In the genomic region with DNA sequence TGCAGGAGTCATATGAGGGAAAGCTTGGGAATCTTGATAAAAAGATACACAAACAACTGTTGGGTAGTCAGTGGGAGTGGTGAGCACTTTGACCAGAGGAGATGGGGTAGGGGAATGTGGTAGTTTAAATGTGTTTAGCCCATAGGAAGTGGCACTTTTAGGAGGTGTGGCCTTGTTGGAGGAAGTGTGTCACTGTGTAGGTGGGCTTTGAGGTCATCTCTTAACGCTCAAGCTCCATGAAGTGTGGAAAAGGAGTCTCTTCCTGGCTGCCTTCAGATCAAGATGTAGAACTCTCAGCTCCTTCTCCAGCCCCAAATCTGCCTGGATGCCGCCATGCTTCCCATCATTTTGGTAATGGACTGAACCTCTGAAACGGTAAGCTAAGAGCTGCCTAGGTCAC, we compare ENCODE assay signal across 11 mouse cellular contexts. TPM values are rescaled to one million over a fixed set of nuclear protein-coding genes. Genes with fewer than 3 reads are reported as not detected.
DNase-seq lines count a peak whose midpoint lies in the region; ATAC-seq and TF ChIP-seq lines count a peak whose summit lies in the region.
"Had no signal": no experiment of that assay in that cellular context is flagged by ENCODE, and none has a peak within 500 bp of the region (broad histone marks: within the 10 kb centered on the region; RNA-seq: fewer than 3 reads in every experiment).

Gene Lamb3, plus strand, starts transcription at position 197 of the 400 bp plus-strand sequence.

- in situ Hi-C loops in CH12.LX (cut with MboI; ENCODE audit: low pct_ligation_motif_present, low pct_unique_long_range_greater_than_20kb, low sequenced_read_pairs): loop anchor here (5.0 to 10.0 kb wide), 3 partner anchors 45 to 203 kb away; no protein-coding TSS in a partner anchor

- ATAC-seq in liver, postnatal 0 days: no peak
- no peak for ATAC-seq in liver, embryonic 12.5 days
- peak; percentile 45 for ATAC-seq in megakaryocyte progenitor cell, adult 5-6 weeks (replicated peaks; ENCODE audit: poor library complexity)
- no peak for ATAC-seq in megakaryocyte-erythroid progenitor cell, adult 5-6 weeks (replicated peaks; ENCODE audit: low FRiP score, low TSS enrichment, poor library complexity, severe bottlenecking)
- ATAC-seq: forebrain, postnatal 0 days had no signal

- H3K27ac ChIP-seq in liver, postnatal 0 days (ENCODE audit: low read depth): 0 out of 2 replicates have a peak within 1 kb of the TSS, but pooled peaks have one; percentile 18
- no peak within 1 kb of the TSS for H3K27ac ChIP-seq in liver, embryonic 12.5 days
- peak within 1 kb of the TSS; percentile 54 for H3K27ac ChIP-seq in CH12.LX (ENCODE audit: insufficient read depth, low read depth)
- H3K27ac ChIP-seq in layer of hippocampus, adult 2 months: no peak within 1 kb of the TSS
- H3K27ac ChIP-seq: limb, embryonic 15.5 days; midbrain, embryonic 10.5 days had no signal

- 74% methylated on average over 3 of the region's 3 CpGs for WGBS in liver, postnatal 0 days (ENCODE audit: insufficient replicate concordance)
- 62% methylated on average over 3 of the region's 3 CpGs for WGBS in liver, embryonic 12.5 days (ENCODE audit: insufficient replicate concordance)

- no peaks in the 10 kb centered on the region for H3K27me3 ChIP-seq in liver, postnatal 0 days (ENCODE audit: insufficient read depth, low read length)
- no peaks in the 10 kb centered on the region for H3K27me3 ChIP-seq in liver, embryonic 12.5 days (replicated peaks)
- no peaks in the 10 kb centered on the region for H3K27me3 ChIP-seq in CH12.LX (replicated peaks)
- H3K27me3 ChIP-seq: limb, embryonic 15.5 days had no signal

- no peak for TF ChIP-seq CTCF in liver, postnatal 0 days (IDR thresholded peaks at IDR 0.05; ENCODE audit: low read depth)
- no peak for TF ChIP-seq CTCF in CH12.LX (conservative IDR thresholded peaks at IDR 0.05 in 1 of 2, IDR thresholded peaks at IDR 0.05 in 1 of 2; ENCODE audit: low read depth in 2 of 2, low read length in 2 of 2)
- no peak for TF ChIP-seq CTCF in layer of hippocampus, adult 2 months (conservative IDR thresholded peaks at IDR 0.05)

- H3K79me2 ChIP-seq in CH12.LX (replicated peaks; ENCODE audit: control insufficient read depth, extremely low read depth, insufficient read depth, poor library complexity, severe bottlenecking): peaks cover 7% of the 10 kb centered on the region

- no peaks in the 10 kb centered on the region for H3K36me3 ChIP-seq in liver, postnatal 0 days (replicated peaks; ENCODE audit: insufficient read depth, low read length)
- no peaks in the 10 kb centered on the region for H3K36me3 ChIP-seq in liver, embryonic 12.5 days
- H3K36me3 ChIP-seq in CH12.LX (replicated peaks in 1 of 2; ENCODE audit: control insufficient read depth in 1 of 2, insufficient read depth in 1 of 2, low read length in 1 of 2): peaks cover 10 to 25% of the 10 kb centered on the region in 2 experiments
- H3K36me3 ChIP-seq: limb, embryonic 15.5 days; midbrain, embryonic 10.5 days had no signal

- peak; percentile 75 for TF ChIP-seq POLR2A in CH12.LX (IDR thresholded peaks at IDR 0.05; ENCODE audit: low read depth, low read length)

- dilution Hi-C loops in CH12.LX (cut with MboI; ENCODE audit: extremely low pct_ligation_motif_present, extremely low pct_unique_long_range_greater_than_20kb, low sequenced_read_pairs): no loop called here

- H3K9me3 ChIP-seq in liver, postnatal 0 days (ENCODE audit: low read length): no peaks in the 10 kb centered on the region
- no peaks in the 10 kb centered on the region for H3K9me3 ChIP-seq in liver, embryonic 12.5 days (replicated peaks)
- H3K9me3 ChIP-seq in CH12.LX (replicated peaks; ENCODE audit: low read length): peaks cover 5% of the 10 kb centered on the region
- H3K9me3 ChIP-seq: limb, embryonic 15.5 days; midbrain, embryonic 10.5 days had no signal

- DNase-seq in liver, postnatal 0 days: no peak
- DNase-seq in 416B (ENCODE audit: low read depth): peak; percentile 72
- peak; percentile 50 for DNase-seq in CH12.LX (ENCODE audit: extremely low read depth)
- no peak for DNase-seq in layer of hippocampus, adult 2 months (ENCODE audit: low spot score in 2 of 2)
- no peak for DNase-seq in ovary, adult 18-20 months (ENCODE audit: low spot score)

- TF ChIP-seq RAD21 in CH12.LX (IDR thresholded peaks at IDR 0.05; ENCODE audit: low read depth, low read length): no peak

- no peak within 1 kb of the TSS for H3K4me2 ChIP-seq in liver, postnatal 0 days (ENCODE audit: low read depth, low read length)
- H3K4me2 ChIP-seq in liver, embryonic 12.5 days: no peak within 1 kb of the TSS
- peak within 1 kb of the TSS; percentile 78 for H3K4me2 ChIP-seq in CH12.LX (ENCODE audit: insufficient read depth, low read depth, poor library complexity, severe bottlenecking)
- H3K4me2 ChIP-seq: limb, embryonic 15.5 days had no signal

- H3K4me1 ChIP-seq in liver, postnatal 0 days (ENCODE audit: insufficient read depth): peaks cover 7% of the 10 kb centered on the region; the same call in 1 of the 2 replicates
- H3K4me1 ChIP-seq in liver, embryonic 12.5 days: 0 out of 2 replicates have a peak, but pooled peaks cover 5% of the 10 kb centered on the region
- peaks cover 7 to 25% of the 10 kb centered on the region in 2 experiments for H3K4me1 ChIP-seq in CH12.LX (ENCODE audit: control insufficient read depth in 1 of 2, insufficient read depth in 2 of 2)
- H3K4me1 ChIP-seq: limb, embryonic 15.5 days; midbrain, embryonic 10.5 days had no signal

- H3K4me3 ChIP-seq in liver, postnatal 0 days (ENCODE audit: low read depth, low read length): no peak within 1 kb of the TSS
- no peak within 1 kb of the TSS for H3K4me3 ChIP-seq in liver, embryonic 12.5 days
- peak within 1 kb of the TSS; percentile 44 to 76 (median 70) for H3K4me3 ChIP-seq in CH12.LX (replicated peaks in 1 of 3; ENCODE audit: low read depth in 2 of 3, low read length in 2 of 3, poor library complexity in 1 of 3)
- no peak within 1 kb of the TSS for H3K4me3 ChIP-seq in layer of hippocampus, adult 2 months
- H3K4me3 ChIP-seq: limb, embryonic 15.5 days; midbrain, embryonic 10.5 days had no signal

- H3K9ac ChIP-seq in liver, postnatal 0 days (replicated peaks): no peak within 1 kb of the TSS
- no peak within 1 kb of the TSS for H3K9ac ChIP-seq in liver, embryonic 12.5 days
- peak within 1 kb of the TSS; percentile 63 for H3K9ac ChIP-seq in CH12.LX (ENCODE audit: insufficient read depth, low read depth)
- H3K9ac ChIP-seq: forebrain, postnatal 0 days; limb, embryonic 15.5 days had no signal

- no peak for TF ChIP-seq EP300 in liver, postnatal 0 days (IDR thresholded peaks at IDR 0.05; ENCODE audit: low read depth)
- no peak for TF ChIP-seq EP300 in CH12.LX (IDR thresholded peaks at IDR 0.05; ENCODE audit: low read length)

TF ChIP-seq in CH12.LX, 34 proteins besides CTCF, POLR2A, EP300 and RAD21:
- TF ChIP-seq BHLHE40 (IDR thresholded peaks at IDR 0.05; ENCODE audit: low read depth, low read length) (no peak), MXI1 (IDR thresholded peaks at IDR 0.05; ENCODE audit: low read depth, low read length) (0 out of 2 replicates have a peak, but pooled peaks have one; percentile 13), MAFK (IDR thresholded peaks at IDR 0.05; ENCODE audit: insufficient replicate concordance, low read length) (no peak), MAX (IDR thresholded peaks at IDR 0.05; ENCODE audit: low read length) (no peak), HCFC1 (IDR thresholded peaks at IDR 0.05; ENCODE audit: low read depth, low read length) (peak; percentile 43), UBTF (IDR thresholded peaks at IDR 0.05; ENCODE audit: low read depth, low read length) (no peak), ELF1 (IDR thresholded peaks at IDR 0.05; ENCODE audit: low read depth, low read length) (no peak), TCF12 (IDR thresholded peaks at IDR 0.05; ENCODE audit: low read depth, low read length) (0 out of 2 replicates have a peak, but pooled peaks have one; percentile 25), TBP (conservative IDR thresholded peaks at IDR 0.05; ENCODE audit: low read depth, low read length) (0 out of 2 replicates have a peak, but pooled peaks have one; percentile 77)
TF ChIP-seq in CH12.LX: peak in this region for 4.

RNA-seq across cellular contexts. Expression of gene Lamb3, which starts in this region (rescaled TPM):
- 1.3 and 1.5 TPM in 2 replicates for polyA plus RNA-seq in liver, postnatal 0 days (2015; fragmentation: Nextera tagmentation; extraction: Ambion mirVana)
- 0.04 and 0.25 TPM in 2 replicates for polyA plus RNA-seq in liver, embryonic 12.5 days (2016; fragmentation: Nextera tagmentation; extraction: Ambion mirVana)
- total RNA-seq in CH12.LX (2012; rRNA removed) (10.1 and 10.2 TPM in 2 replicates), CH12.LX (2014; rRNA removed) (14.1 and 14.6 TPM in 2 replicates)
- polyA plus RNA-seq in CH12.LX (2012; ENCODE audit: insufficient read length, low read depth): 7.8 and 12.3 TPM in 2 replicates
- total RNA-seq in megakaryocyte progenitor cell, adult 5-6 weeks (2015): 5.7 and 8.8 TPM in 2 replicates
- 1.9 and 9.7 TPM in 2 replicates for total RNA-seq in megakaryocyte progenitor cell, adult 5-6 weeks (2017)
- 0.42 TPM in 1 of 2 replicates, not detected in the other for total RNA-seq in megakaryocyte-erythroid progenitor cell, adult 5-6 weeks (2014; fragmentation: Nextera tagmentation)
- total RNA-seq in megakaryocyte-erythroid progenitor cell, adult 5-6 weeks (2017): not detected in 2 replicates
- 1 to 10 TPM in 1 of 2 experiments, under 1 TPM in 1; 0.82 to 1.4 TPM for total RNA-seq in layer of hippocampus, adult 2 months (2021)

Comparison
In these comparisons a context has a peak if more than half of its experiments do, and no peak if none do; other contexts are left out.
1. H3K27ac ChIP-seq: peak in liver, postnatal 0 days (single experiment) and CH12.LX (single experiment); none in liver, embryonic 12.5 days (single experiment) and layer of hippocampus, adult 2 months (single experiment).
2. DNase-seq: peak in 416B (single experiment) and CH12.LX (single experiment); none in liver, postnatal 0 days (single experiment), layer of hippocampus, adult 2 months (0 of 2) and ovary, adult 18-20 months (single experiment).
3. H3K4me3 ChIP-seq: peak in CH12.LX (3 of 3); none in liver, postnatal 0 days (single experiment), liver, embryonic 12.5 days (single experiment) and layer of hippocampus, adult 2 months (single experiment).